Mouse (Mus musculus) hindbrain, embryonic 13.5 days (tissue): ENCODE measurements around the gene Mmp28. TPM values are rescaled to one million over a fixed set of nuclear protein-coding genes. Genes with fewer than 3 reads are reported as not detected.

Source experiments
- ATAC-seq: fragments of 200-750 bp; cut with Nextera tagmentation; 2 replicates; pipeline ENCODE4 v1.8.0; 2017; ENCODE audit warnings: moderate TSS enrichment; ENCODE audit not compliant: low FRiP score
- H3K27ac ChIP-seq: fragments of 300-500 bp; sonication (generic); 2 replicates; pipeline ENCODE4 v1.5.1; 2015; ENCODE audit warnings: inconsistent platforms, mild to moderate bottlenecking, moderate library complexity
- H3K27me3 ChIP-seq: fragments of 300-500 bp; sonication (generic); 2 replicates; pipeline ENCODE4 v1.6.1; 2015; ENCODE audit warnings: mild to moderate bottlenecking, inconsistent platforms
- H3K36me3 ChIP-seq: fragments of 300-500 bp; sonication (generic); 2 replicates; pipeline ENCODE4 v1.6.1; 2015; ENCODE audit warnings: mild to moderate bottlenecking, inconsistent platforms
- H3K4me1 ChIP-seq: fragments of 300-500 bp; sonication (generic); replicated peaks from 2 replicates; pipeline ENCODE4 v1.6.1; 2015; ENCODE audit warnings: inconsistent platforms
- H3K4me2 ChIP-seq: fragments of 300-500 bp; sonication (generic); 2 replicates; pipeline ENCODE4 v1.6.1; 2015; ENCODE audit warnings: inconsistent platforms, mild to moderate bottlenecking, moderate library complexity
- H3K4me3 ChIP-seq: fragments of 300-500 bp; sonication (generic); 2 replicates; pipeline ENCODE4 v1.5.1; 2015; ENCODE audit warnings: mild to moderate bottlenecking, inconsistent platforms
- H3K9ac ChIP-seq: fragments of 300-500 bp; sonication (generic); 2 replicates; pipeline ENCODE4 v1.6.1; 2015; ENCODE audit warnings: mild to moderate bottlenecking, inconsistent platforms
- H3K9me3 ChIP-seq: fragments of 300-500 bp; sonication (generic); 2 replicates; pipeline ENCODE4 v1.6.1; 2016; ENCODE audit warnings: inconsistent platforms
- WGBS: fragments of 180-500 bp; shearing (Covaris S2); methylation state at CpG from one replicate; pipeline ENCODE4 v1.1.7; 2015; 5-methylcytosine and 5-hydroxymethylcytosine counted together
- polyA plus RNA-seq: library from polyadenylated mRNA; unstranded; fragments of >200 nt; fragmentation: Nextera tagmentation; extraction: Ambion mirVana; gene quantifications from 2 replicates; pipeline ENCODE4 v1.2.1, GENCODE M21; 2015

The Mmp28 gene
- polyA plus RNA-seq: 3.5 and 3.8 TPM in 2 replicates

- peak within 1 kb of the TSS; percentile 81 for H3K9ac ChIP-seq
- H3K4me3 ChIP-seq: peak within 1 kb of the TSS; percentile 60
- H3K4me1 ChIP-seq: peaks cover 35% of the 10 kb centered on the region
- WGBS: 0% methylated on average over 40 of the region's 42 CpGs
- H3K27ac ChIP-seq: no peak within 1 kb of the TSS
- no peaks in the 10 kb centered on the region for H3K36me3 ChIP-seq
- H3K9me3 ChIP-seq: no peaks in the 10 kb centered on the region
- H3K27me3 ChIP-seq: peaks cover 57% of the 10 kb centered on the region
- peak within 1 kb of the TSS; percentile 97 for H3K4me2 ChIP-seq
- ATAC-seq: no peak
Observed at GRCm38 (mm10) chr11:83462711-83463244, at the start of gene Mmp28. Gene Mmp28 (minus strand): TSS chr11:83463071.

- Histone ChIP-seq H3K9me3 (no peaks in the 10 kb centered on the region), H3K27me3 (no peaks in the 10 kb centered on the region), H3K4me1 (no peaks in the 10 kb centered on the region), H3K36me3 (peaks cover 44% of the 10 kb centered on the region), H3K4me3 (no peak overlapping the region), H3K9ac (no peak overlapping the region), H3K27ac (no peak overlapping the region), H3K4me2 (no peak overlapping the region)
- no peak for ATAC-seq
Observed at GRCm38 (mm10) chr11:83509521-83509920, 46.6 kb upstream of the Mmp28 start.

- H3K36me3 ChIP-seq: peaks cover 66% of the 10 kb centered on the region
- H3K9ac ChIP-seq: no peak overlapping the region
- no peak overlapping the region for H3K4me3 ChIP-seq
- no peak overlapping the region for H3K4me2 ChIP-seq
- no peaks in the 10 kb centered on the region for H3K9me3 ChIP-seq
- H3K27me3 ChIP-seq: no peaks in the 10 kb centered on the region
- no peak overlapping the region for H3K27ac ChIP-seq
- 89% methylated on average over 5 of the region's 5 CpGs for WGBS
- ATAC-seq: no peak
- H3K4me1 ChIP-seq: no peaks in the 10 kb centered on the region
Observed at GRCm38 (mm10) chr11:83504308-83504707, 41.4 kb upstream of the Mmp28 start.

- Histone ChIP-seq H3K9me3 (no peaks in the 10 kb centered on the region), H3K4me1 (no peaks in the 10 kb centered on the region)
- no peak for ATAC-seq
Observed at GRCm38 (mm10) chr11:83495571-83495970, 32.7 kb upstream of the Mmp28 start.

GRCm38 (mm10) chr11:83491488-83491887 lies 28.6 kb upstream of the Mmp28 start:
- no peak for ATAC-seq

More at GRCm38 (mm10) chr11:83495571-83495970, 32.7 kb upstream of the Mmp28 start:
- H3K9ac ChIP-seq: no peak overlapping the region
- H3K27me3 ChIP-seq: no peaks in the 10 kb centered on the region
- no peak overlapping the region for H3K27ac ChIP-seq
- H3K4me2 ChIP-seq: no peak overlapping the region
- peaks cover 10% of the 10 kb centered on the region for H3K36me3 ChIP-seq
- WGBS: 58% methylated on average over 2 of the region's 2 CpGs
- H3K4me3 ChIP-seq: no peak overlapping the region

GRCm38 (mm10) chr11:83473235-83474016 lies 10.6 kb upstream of the Mmp28 start:
- H3K4me2 ChIP-seq: peak overlapping the region; percentile 97
- peak overlapping the region; percentile 84 for H3K9ac ChIP-seq
- H3K4me1 ChIP-seq: peaks cover 21% of the 10 kb centered on the region
- no peaks in the 10 kb centered on the region for H3K9me3 ChIP-seq
- peak; percentile 90 for ATAC-seq
- WGBS: under 1% methylated on average over 43 of the region's 52 CpGs
- H3K36me3 ChIP-seq: peaks cover 8% of the 10 kb centered on the region
- H3K27ac ChIP-seq: peak overlapping the region; percentile 99
- peak overlapping the region; percentile 81 for H3K4me3 ChIP-seq
- peaks cover 7% of the 10 kb centered on the region; the same call in 1 of the 2 replicates for H3K27me3 ChIP-seq

More at GRCm38 (mm10) chr11:83491488-83491887, 28.6 kb upstream of the Mmp28 start:
- no peak overlapping the region for H3K4me2 ChIP-seq
- no peaks in the 10 kb centered on the region for H3K27me3 ChIP-seq
- no peaks in the 10 kb centered on the region for H3K9me3 ChIP-seq
- WGBS: 93% methylated on average over 4 of the region's 4 CpGs
- no peak overlapping the region for H3K9ac ChIP-seq
- no peak overlapping the region for H3K4me3 ChIP-seq
- no peak overlapping the region for H3K27ac ChIP-seq
- no peaks in the 10 kb centered on the region for H3K4me1 ChIP-seq
- peaks cover 25% of the 10 kb centered on the region for H3K36me3 ChIP-seq

GRCm38 (mm10) chr11:83472324-83473234 lies 9.7 kb upstream of the Mmp28 start, which contains the start of gene Taf15:
Gene Taf15 (plus strand): TSS chr11:83473086.
- Histone ChIP-seq H3K9ac (peak within 1 kb of the TSS; percentile 84), H3K4me2 (peak within 1 kb of the TSS; percentile 97), H3K27ac (peak within 1 kb of the TSS; percentile 99), H3K4me1 (peaks cover 21% of the 10 kb centered on the region), H3K36me3 (peaks cover 3% of the 10 kb centered on the region), H3K27me3 (peaks cover 7% of the 10 kb centered on the region; the same call in 1 of the 2 replicates), H3K9me3 (no peaks in the 10 kb centered on the region), H3K4me3 (peak within 1 kb of the TSS; percentile 81)
- under 1% methylated on average over 66 of the region's 66 CpGs for WGBS
- ATAC-seq: peak; percentile 99

GRCm38 (mm10) chr11:83471766-83472165 lies 8.9 kb upstream of the Mmp28 start:
- ATAC-seq: no peak
- H3K9me3 ChIP-seq: no peaks in the 10 kb centered on the region
- peaks cover 7% of the 10 kb centered on the region; the same call in 1 of the 2 replicates for H3K27me3 ChIP-seq
- WGBS: 92% methylated on average over 2 of the region's 2 CpGs
- peak overlapping the region; percentile 81 for H3K4me3 ChIP-seq
- H3K9ac ChIP-seq: no peak overlapping the region
- H3K4me2 ChIP-seq: peak overlapping the region; percentile 60
- H3K4me1 ChIP-seq: peaks cover 29% of the 10 kb centered on the region
- H3K36me3 ChIP-seq: no peaks in the 10 kb centered on the region; the same call in 1 of the 2 replicates
- H3K27ac ChIP-seq: no peak overlapping the region

GRCm38 (mm10) chr11:83468765-83469164 lies 5.9 kb upstream of the Mmp28 start:
- no peak overlapping the region for H3K4me3 ChIP-seq
- WGBS: 91% methylated on average over 3 of the region's 3 CpGs
- no peaks in the 10 kb centered on the region for H3K36me3 ChIP-seq
- H3K9me3 ChIP-seq: no peaks in the 10 kb centered on the region
- H3K9ac ChIP-seq: no peak overlapping the region
- peaks cover 24% of the 10 kb centered on the region for H3K27me3 ChIP-seq
- no peak for ATAC-seq
- no peak overlapping the region for H3K27ac ChIP-seq
- H3K4me1 ChIP-seq: peaks cover 22% of the 10 kb centered on the region
- H3K4me2 ChIP-seq: no peak overlapping the region

- WGBS: 54% methylated on average over 11 of the region's 11 CpGs
- no peaks in the 10 kb centered on the region for H3K36me3 ChIP-seq
- no peak overlapping the region for H3K4me2 ChIP-seq
- peaks cover 33% of the 10 kb centered on the region for H3K4me1 ChIP-seq
- no peak overlapping the region for H3K4me3 ChIP-seq
- 0 out of 2 replicates have a peak overlapping the region, but pooled peaks have one; percentile 29 for H3K9ac ChIP-seq
- peak overlapping the region; percentile 48 for H3K27ac ChIP-seq
- no peak; the same call in 1 of the 2 replicates for ATAC-seq
- H3K9me3 ChIP-seq: no peaks in the 10 kb centered on the region
- peaks cover 40% of the 10 kb centered on the region for H3K27me3 ChIP-seq
Observed at GRCm38 (mm10) chr11:83467120-83467652, 4.3 kb upstream of the Mmp28 start.

- H3K4me2 ChIP-seq: no peak overlapping the region
- no peak for ATAC-seq
- H3K9ac ChIP-seq: no peak overlapping the region
- H3K27me3 ChIP-seq: peaks cover 48% of the 10 kb centered on the region
- no peaks in the 10 kb centered on the region for H3K36me3 ChIP-seq
- peak overlapping the region; percentile 48; the same call in 1 of the 2 replicates for H3K27ac ChIP-seq
- peaks cover 31% of the 10 kb centered on the region for H3K4me1 ChIP-seq
- H3K9me3 ChIP-seq: no peaks in the 10 kb centered on the region
- H3K4me3 ChIP-seq: no peak overlapping the region
- 36% methylated on average over 2 of the region's 2 CpGs for WGBS
Observed at GRCm38 (mm10) chr11:83465976-83466375, 3.1 kb upstream of the Mmp28 start.
